In the genomic region with DNA sequence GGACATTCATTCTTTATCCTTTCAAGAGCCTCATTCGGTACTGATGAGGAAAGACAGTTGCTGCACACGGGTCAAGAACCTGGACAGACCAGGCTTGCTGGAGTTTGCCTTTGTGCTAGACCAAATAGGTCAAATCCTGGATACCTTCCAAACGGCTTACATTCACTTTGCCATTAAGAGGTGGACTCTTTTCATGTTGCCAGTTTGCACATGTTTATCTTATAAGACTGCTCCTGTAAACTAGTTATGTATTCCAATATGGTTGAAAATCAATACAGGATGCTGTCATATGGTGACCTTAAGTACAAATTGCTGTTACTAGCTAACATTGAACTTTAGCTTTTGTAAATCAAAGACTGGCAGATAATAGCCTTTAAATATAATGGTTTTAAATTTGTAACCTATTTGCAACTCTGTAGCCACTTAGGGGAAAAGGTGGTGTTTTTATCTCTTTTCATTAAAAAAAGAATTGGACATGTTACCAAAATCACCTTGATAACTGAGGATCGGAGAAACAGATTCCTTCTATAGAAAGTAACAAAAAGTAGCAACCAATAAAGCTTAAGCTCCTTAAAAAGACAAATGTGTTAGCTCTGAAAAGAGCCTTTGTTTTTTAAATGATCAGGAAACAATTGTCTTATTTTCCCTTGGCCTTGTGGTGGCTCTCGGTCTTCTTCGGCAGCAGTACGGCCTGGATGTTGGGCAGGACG, we compare ENCODE assay signal across 8 mouse cellular contexts. TPM values are rescaled to one million over a fixed set of nuclear protein-coding genes. Genes with fewer than 3 reads are reported as not detected.
A peak's percentile ranks its signal among the peaks of the same experiment; 100 is the strongest.
DNase-seq lines count a peak whose midpoint lies in the region; ATAC-seq and TF ChIP-seq lines count a peak whose summit lies in the region.

No protein-coding gene starts in this region.

- no peak for TF ChIP-seq CTCF in left cerebral cortex, adult 2 months (IDR thresholded peaks at IDR 0.05)

- peak overlapping the region; percentile 64; the same call in 1 of the 2 replicates for H3K27ac ChIP-seq in left cerebral cortex, adult 2 months
- H3K27ac ChIP-seq in hindbrain, embryonic 14.5 days, result peak overlapping the region; percentile 70
- H3K27ac ChIP-seq in midbrain, embryonic 14.5 days (replicated peaks; ENCODE audit: low read depth, low read length), result peak overlapping the region; percentile 77

- no peaks in the 10 kb centered on the region for H3K9me3 ChIP-seq in hindbrain, embryonic 14.5 days (ENCODE audit: control insufficient read depth, low read length)
- no peaks in the 10 kb centered on the region for H3K9me3 ChIP-seq in midbrain, embryonic 14.5 days (ENCODE audit: control insufficient read depth, low read length)

- H3K4me1 ChIP-seq in hindbrain, embryonic 14.5 days (replicated peaks; ENCODE audit: control insufficient read depth, insufficient read depth, low read length), result peaks cover 31% of the 10 kb centered on the region
- H3K4me1 ChIP-seq in midbrain, embryonic 14.5 days (ENCODE audit: control insufficient read depth, insufficient read depth, low read length), result peaks cover 19% of the 10 kb centered on the region

- 2% methylated on average over 8 of the region's 8 CpGs for WGBS in hindbrain, embryonic 14.5 days
- 2% methylated on average over 8 of the region's 8 CpGs for WGBS in midbrain, embryonic 14.5 days

- DNase-seq in left cerebral cortex, adult 2 months (ENCODE audit: extremely low spot score in 1 of 2, low spot score in 2 of 2), result no peak
- no peak for DNase-seq in left cerebral cortex, postnatal 25 days (ENCODE audit: low spot score in 2 of 2)
- DNase-seq in embryo, embryonic 10 days (ENCODE audit: low spot score), result peak; percentile 73
- peak; percentile 20 for DNase-seq in hindbrain, embryonic 14.5 days (ENCODE audit: low spot score)
- peak; percentile 33 for DNase-seq in midbrain, embryonic 14.5 days
- no peak for DNase-seq in layer of hippocampus, adult 11-12 months (ENCODE audit: low spot score)
- DNase-seq in spleen, postnatal 36 days (ENCODE audit: low spot score in 2 of 2), result no peak
- no peak for DNase-seq in ovary, postnatal 36 days (ENCODE audit: low spot score)

- H3K9ac ChIP-seq in hindbrain, embryonic 14.5 days, result peak overlapping the region; percentile 49
- no peak overlapping the region; the same call in 1 of the 2 replicates for H3K9ac ChIP-seq in midbrain, embryonic 14.5 days (replicated peaks; ENCODE audit: low read length)

- intact Hi-C loops in left cerebral cortex, adult 2 months (cut with DNase I), result loop anchor here (2.0 to 10.0 kb wide), 4 partner anchors 70 to 1908 kb away; partner anchors contain the start of genes Hist1h1e, Hist1h1t, Hist1h2ai and Hist1h2be
- intact Hi-C loops in left cerebral cortex, postnatal 25 days (cut with DNase I), result loop anchor here (10.0 kb wide), 2 partner anchors 1798 to 1968 kb away; partner anchors contain the start of genes Hist1h2ab, Hist1h3b, Hist1h4b and Hist1h4d

- H3K4me3 ChIP-seq in left cerebral cortex, adult 2 months, result peak overlapping the region; percentile 52
- H3K4me3 ChIP-seq in hindbrain, embryonic 14.5 days (replicated peaks; ENCODE audit: low read length), result peak overlapping the region; percentile 33
- peak overlapping the region; percentile 33 for H3K4me3 ChIP-seq in midbrain, embryonic 14.5 days (replicated peaks; ENCODE audit: low read depth, low read length)

- H3K4me2 ChIP-seq in hindbrain, embryonic 14.5 days (replicated peaks), result peak overlapping the region; percentile 66
- H3K4me2 ChIP-seq in midbrain, embryonic 14.5 days (ENCODE audit: low read length), result peak overlapping the region; percentile 60

- no peaks in the 10 kb centered on the region for H3K27me3 ChIP-seq in hindbrain, embryonic 14.5 days (ENCODE audit: control insufficient read depth, insufficient read depth, low read length)
- no peaks in the 10 kb centered on the region for H3K27me3 ChIP-seq in midbrain, embryonic 14.5 days (ENCODE audit: control insufficient read depth, insufficient read depth, low read length)

- ATAC-seq in hindbrain, embryonic 14.5 days (ENCODE audit: low FRiP score), result no peak
- ATAC-seq in midbrain, embryonic 14.5 days (ENCODE audit: low FRiP score, low TSS enrichment), result no peak

- no peaks in the 10 kb centered on the region for H3K36me3 ChIP-seq in hindbrain, embryonic 14.5 days (replicated peaks; ENCODE audit: control insufficient read depth, insufficient read depth)
- no peaks in the 10 kb centered on the region for H3K36me3 ChIP-seq in midbrain, embryonic 14.5 days (ENCODE audit: control insufficient read depth, insufficient read depth, low read length)

RNA-seq across cellular contexts. Expression of gene Hist1h2an, which starts 0.7 kb away (rescaled TPM):
- 1 to 10 TPM in 1 of 2 experiments, not detected in 1; 2.7 TPM for total RNA-seq in left cerebral cortex, adult 2 months (2021)
- total RNA-seq in left cerebral cortex, postnatal 25 days (2021), result 1 to 10 TPM in 1 of 2 experiments, not detected in 1; 1.1 TPM
- 1.3 TPM in 1 of 2 replicates, not detected in the other for polyA plus RNA-seq in hindbrain, embryonic 14.5 days (2014; fragmentation: Nextera tagmentation; extraction: Ambion mirVana)
- polyA plus RNA-seq in midbrain, embryonic 14.5 days (2014; fragmentation: Nextera tagmentation; extraction: Ambion mirVana), result 3.1 TPM in 1 of 2 replicates, not detected in the other

RNA-seq across cellular contexts. Expression of gene Hist1h2bp, which starts 0.9 kb away (rescaled TPM):
- total RNA-seq in left cerebral cortex, adult 2 months (2021), result 1 to 10 TPM; 1.3 to 5.5 TPM
- 10 to 100 TPM in 1 of 2 experiments, 1 to 10 TPM in 1; 5.8 to 12.1 TPM for total RNA-seq in left cerebral cortex, postnatal 25 days (2021)
- polyA plus RNA-seq in hindbrain, embryonic 14.5 days (2014; fragmentation: Nextera tagmentation; extraction: Ambion mirVana), result 0.82 and 1.1 TPM in 2 replicates
- not detected in 2 replicates for polyA plus RNA-seq in midbrain, embryonic 14.5 days (2014; fragmentation: Nextera tagmentation; extraction: Ambion mirVana)

RNA-seq across cellular contexts. Expression of gene Hist1h3i, which starts 3.2 kb away (rescaled TPM):
- 10 to 100 TPM; 49.9 to 62.3 TPM for total RNA-seq in left cerebral cortex, adult 2 months (2021)
- 10 to 100 TPM; 61.5 to 78.2 TPM for total RNA-seq in left cerebral cortex, postnatal 25 days (2021)
- 37.4 and 39.0 TPM in 2 replicates for polyA plus RNA-seq in hindbrain, embryonic 14.5 days (2014; fragmentation: Nextera tagmentation; extraction: Ambion mirVana)
- polyA plus RNA-seq in midbrain, embryonic 14.5 days (2014; fragmentation: Nextera tagmentation; extraction: Ambion mirVana), result 49.4 and 58.4 TPM in 2 replicates

RNA-seq across cellular contexts. Expression of gene Hist1h1b, which starts 5.9 kb away (rescaled TPM):
- 1 to 10 TPM; 6.7 to 8.3 TPM for total RNA-seq in left cerebral cortex, adult 2 months (2021)
- 10 to 100 TPM in 1 of 2 experiments, 1 to 10 TPM in 1; 5.3 to 10.6 TPM for total RNA-seq in left cerebral cortex, postnatal 25 days (2021)
- polyA plus RNA-seq in hindbrain, embryonic 14.5 days (2014; fragmentation: Nextera tagmentation; extraction: Ambion mirVana), result 1.6 and 1.7 TPM in 2 replicates
- 1.8 and 4.0 TPM in 2 replicates for polyA plus RNA-seq in midbrain, embryonic 14.5 days (2014; fragmentation: Nextera tagmentation; extraction: Ambion mirVana)

RNA-seq across cellular contexts. Expression of gene Hist1h2bq, which starts 23.7 kb away (rescaled TPM):
- 10 to 100 TPM; 27.3 to 38.5 TPM for total RNA-seq in left cerebral cortex, adult 2 months (2021)
- total RNA-seq in left cerebral cortex, postnatal 25 days (2021), result 10 to 100 TPM; 44.4 to 48.2 TPM
- 3.5 and 3.6 TPM in 2 replicates for polyA plus RNA-seq in hindbrain, embryonic 14.5 days (2014; fragmentation: Nextera tagmentation; extraction: Ambion mirVana)
- 4.2 and 4.5 TPM in 2 replicates for polyA plus RNA-seq in midbrain, embryonic 14.5 days (2014; fragmentation: Nextera tagmentation; extraction: Ambion mirVana)

Comparison
In these comparisons a context has a peak if more than half of its experiments do, and no peak if none do; other contexts are left out.
1. DNase-seq: peak in embryo, embryonic 10 days (single experiment), hindbrain, embryonic 14.5 days (single experiment) and midbrain, embryonic 14.5 days (single experiment); none in left cerebral cortex, adult 2 months (0 of 2), left cerebral cortex, postnatal 25 days (0 of 2), layer of hippocampus, adult 11-12 months (single experiment), spleen, postnatal 36 days (0 of 2) and ovary, postnatal 36 days (single experiment).
2. Peak in every context shown above with its lines, with median percentiles within 50 percentile points of each other: H3K27ac ChIP-seq and H3K4me3 ChIP-seq.